Mouse (Mus musculus) testis, adult 2 months (tissue): Measurements from ENCODE around the gene Sytl2. TPM values are rescaled to one million over a fixed set of nuclear protein-coding genes. Genes with fewer than 3 reads are reported as not detected.

Experiments
- H3K27ac ChIP-seq: fragments of 200-500 bp; 2 replicates; pipeline ENCODE4 v1.5.1; 2012; ENCODE audit warnings: low read depth, low read length; ENCODE audit not compliant: control insufficient read depth, insufficient read depth
- H3K27me3 ChIP-seq: fragments of 200-500 bp; 2 replicates; pipeline ENCODE4 v1.6.1; 2012; ENCODE audit warnings: mild to moderate bottlenecking, low read length, moderate library complexity; ENCODE audit not compliant: control insufficient read depth, insufficient read depth
- H3K36me3 ChIP-seq: fragments of 200-500 bp; 2 replicates; pipeline ENCODE4 v1.6.1; 2012; ENCODE audit warnings: mild to moderate bottlenecking, low read length; ENCODE audit not compliant: control insufficient read depth, insufficient read depth
- H3K4me1 ChIP-seq: fragments of 200-500 bp; 2 replicates; pipeline ENCODE4 v1.6.1; 2012; ENCODE audit warnings: low read length; ENCODE audit not compliant: control insufficient read depth, insufficient read depth
- H3K4me3 ChIP-seq: fragments of 200-500 bp; 2 replicates; pipeline ENCODE4 v1.5.1; 2012; ENCODE audit warnings: low read depth, mild to moderate bottlenecking, low read length, moderate library complexity, mixed read lengths; ENCODE audit not compliant: control insufficient read depth
- CTCF ChIP-seq: fragments of 200-500 bp; IDR thresholded peaks from 2 replicates; pipeline ENCODE4 v1.5.1; 2012; ENCODE audit warnings: low read depth, mild to moderate bottlenecking, inconsistent platforms, low read length, moderate library complexity; ENCODE audit not compliant: control insufficient read depth, insufficient read depth, insufficient replicate concordance
- POLR2A ChIP-seq: fragments of 200-500 bp; IDR thresholded peaks from 2 replicates; pipeline ENCODE4 v1.6.1; 2012; ENCODE audit warnings: low read depth, mild to moderate bottlenecking, inconsistent platforms, low read length, moderate library complexity; ENCODE audit not compliant: control insufficient read depth
- polyA plus RNA-seq: library from polyadenylated mRNA; depleted of rRNA; stranded (reverse); fragments of >200 nt; gene quantifications from 2 replicates; pipeline ENCODE4 v1.2.3, GENCODE M21; 2012

Gene Sytl2
- polyA plus RNA-seq, 1 experiment = 1.7 TPM

- TF ChIP-seq POLR2A (no peak), CTCF (no peak)
- Histone ChIP-seq H3K4me3 (no peak overlapping the region), H3K27ac (no peak overlapping the region), H3K36me3 (no peaks in the 10 kb centered on the region), H3K27me3 (no peaks in the 10 kb centered on the region), H3K4me1 (no peaks in the 10 kb centered on the region; the same call in 1 of the 2 replicates)
Measured at GRCm38 (mm10) chr7:90282786-90283185, 19.3 kb upstream of the Sytl2 start.

- Histone ChIP-seq H3K4me3 (no peak overlapping the region), H3K36me3 (no peaks in the 10 kb centered on the region), H3K27ac (no peak overlapping the region), H3K27me3 (no peaks in the 10 kb centered on the region), H3K4me1 (no peaks in the 10 kb centered on the region; the same call in 1 of the 2 replicates)
- no peak for TF ChIP-seq CTCF
- no peak for TF ChIP-seq POLR2A
Measured at GRCm38 (mm10) chr7:90284793-90285192, 17.3 kb upstream of the Sytl2 start.

GRCm38 (mm10) chr7:90291885-90292284 is 10.2 kb upstream of the Sytl2 start:
- Histone ChIP-seq H3K4me1 (no peaks in the 10 kb centered on the region), H3K27ac (no peak overlapping the region), H3K36me3 (no peaks in the 10 kb centered on the region), H3K27me3 (no peaks in the 10 kb centered on the region), H3K4me3 (no peak overlapping the region)
- TF ChIP-seq CTCF (no peak), POLR2A (no peak)

GRCm38 (mm10) chr7:90302647-90303552 is 848 bp downstream of the Sytl2 start:
- peaks cover 7% of the 10 kb centered on the region for H3K4me1 ChIP-seq
- no peak overlapping the region for H3K27ac ChIP-seq
- H3K4me3 ChIP-seq = peak overlapping the region; percentile 73
- H3K27me3 ChIP-seq = peaks cover 3% of the 10 kb centered on the region
- TF ChIP-seq CTCF = no peak
- no peak for TF ChIP-seq POLR2A
- H3K36me3 ChIP-seq = no peaks in the 10 kb centered on the region

- Histone ChIP-seq H3K27ac (no peak overlapping the region), H3K4me1 (peaks cover 7% of the 10 kb centered on the region), H3K36me3 (no peaks in the 10 kb centered on the region), H3K27me3 (peaks cover 3% of the 10 kb centered on the region), H3K4me3 (no peak overlapping the region)
- TF ChIP-seq POLR2A (no peak), CTCF (no peak)
Measured at GRCm38 (mm10) chr7:90306079-90306478, 4.0 kb downstream of the Sytl2 start.

GRCm38 (mm10) chr7:90306968-90307367 is 4.9 kb downstream of the Sytl2 start:
- peaks cover 7% of the 10 kb centered on the region for H3K4me1 ChIP-seq
- no peak overlapping the region for H3K27ac ChIP-seq
- no peaks in the 10 kb centered on the region for H3K36me3 ChIP-seq
- no peak overlapping the region for H3K4me3 ChIP-seq
- H3K27me3 ChIP-seq = peaks cover 3% of the 10 kb centered on the region
- no peak for TF ChIP-seq CTCF
- TF ChIP-seq POLR2A = no peak

- Histone ChIP-seq H3K27me3 (no peaks in the 10 kb centered on the region), H3K27ac (no peak overlapping the region), H3K4me1 (no peaks in the 10 kb centered on the region), H3K4me3 (no peak overlapping the region), H3K36me3 (no peaks in the 10 kb centered on the region)
- TF ChIP-seq CTCF = no peak
- TF ChIP-seq POLR2A = no peak
Measured at GRCm38 (mm10) chr7:90308003-90308402, 6.0 kb downstream of the Sytl2 start.
